Mouse (Mus musculus) erythroblast, embryonic 14.5 days (primary cell): ENCODE data around the gene Saysd1. TPM values are rescaled to one million over a fixed set of nuclear protein-coding genes. Genes with fewer than 3 reads are reported as not detected.
A peak's percentile ranks its signal among the peaks of the same experiment; 100 is the strongest.

ENCODE experiments used
- H3K27me3 ChIP-seq: 2 replicates; pipeline ENCODE4 v1.6.1; 2012; ENCODE audit warnings: inconsistent platforms; ENCODE audit not compliant: control insufficient read depth
- H3K36me3 ChIP-seq: 2 replicates; pipeline ENCODE4 v1.6.1; 2012; ENCODE audit warnings: mild to moderate bottlenecking, inconsistent platforms; ENCODE audit not compliant: control insufficient read depth
- H3K4me1 ChIP-seq: 2 replicates; pipeline ENCODE4 v1.6.1; 2012; ENCODE audit warnings: inconsistent platforms; ENCODE audit not compliant: control insufficient read depth
- H3K4me3 ChIP-seq: replicated peaks from 2 replicates; pipeline ENCODE3; 2012; ENCODE audit warnings: moderate library complexity, mild to moderate bottlenecking, inconsistent platforms
- H3K9me3 ChIP-seq: 2 replicates; pipeline ENCODE4 v1.6.1; 2012; ENCODE audit warnings: low read length, inconsistent platforms, mixed read lengths; ENCODE audit not compliant: control insufficient read depth
- GATA1 ChIP-seq: IDR thresholded peaks from 2 replicates; pipeline ENCODE4 v1.6.1; 2012; ENCODE audit warnings: low read length, inconsistent platforms, mixed read lengths
- TAL1 ChIP-seq: IDR thresholded peaks from 3 replicates; pipeline ENCODE4 v1.6.1; 2012; ENCODE audit warnings: low read length, inconsistent platforms, mixed read lengths
- polyA plus RNA-seq: library from polyadenylated mRNA; stranded (reverse); fragments of >175 nt; gene quantifications from 2 replicates; pipeline ENCODE4 v1.2.3, GENCODE M21; 2012

Saysd1 gene
- polyA plus RNA-seq, 1 experiment, result 0.26 TPM

DNA sequence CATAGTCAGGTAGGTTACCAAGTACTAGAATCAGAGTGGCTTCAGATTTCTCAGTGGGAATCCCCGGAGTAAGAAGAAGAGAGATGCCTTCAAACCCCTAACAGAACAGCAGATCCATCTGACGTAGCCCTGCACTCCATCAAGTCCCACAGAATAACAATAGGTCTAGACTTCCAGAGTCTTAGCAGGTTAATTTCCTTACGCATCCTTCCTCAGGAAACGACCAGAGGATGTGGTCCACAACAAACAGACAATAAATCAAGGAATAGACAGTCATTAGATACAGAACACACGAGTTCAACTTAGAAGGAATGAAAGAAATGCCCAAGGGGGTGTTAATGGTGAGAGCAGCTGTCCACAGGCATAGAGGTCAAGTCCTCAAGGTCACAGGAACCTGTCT lies 43.4 kb downstream of the Saysd1 start:
- Histone ChIP-seq H3K27me3 (no peaks in the 10 kb centered on the region), H3K36me3 (no peaks in the 10 kb centered on the region), H3K4me1 (no peaks in the 10 kb centered on the region), H3K9me3 (no peaks in the 10 kb centered on the region), H3K4me3 (no peak overlapping the region)
- TF ChIP-seq GATA1 (no peak), TAL1 (no peak)

GRCm38 (mm10) chr14:20093493-20093892 lies 44.8 kb downstream of the Saysd1 start:
- Histone ChIP-seq H3K27me3 (no peaks in the 10 kb centered on the region), H3K4me1 (no peaks in the 10 kb centered on the region), H3K36me3 (no peaks in the 10 kb centered on the region), H3K4me3 (no peak overlapping the region), H3K9me3 (no peaks in the 10 kb centered on the region)
- TF ChIP-seq GATA1, result no peak
- no peak for TF ChIP-seq TAL1

DNA sequence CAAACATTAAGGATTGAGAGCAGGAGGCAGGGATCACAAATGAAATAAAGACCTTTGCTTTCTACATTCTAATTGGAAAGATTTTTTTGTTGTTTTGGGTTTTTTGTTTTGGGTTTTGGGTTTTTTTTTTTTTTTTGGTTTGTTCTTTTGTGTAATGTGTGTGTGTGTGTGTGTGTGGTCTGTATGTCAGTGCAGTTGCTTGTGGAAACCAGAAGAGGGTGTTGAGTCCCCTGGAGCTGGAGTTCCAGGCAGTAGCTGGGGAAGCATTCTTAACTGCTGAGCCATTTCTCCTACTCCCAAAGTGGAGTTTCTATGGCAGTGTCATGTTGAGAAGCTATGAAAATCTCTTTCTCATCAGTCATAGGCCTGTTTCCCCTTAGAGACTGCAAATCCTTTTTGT lies 54.0 kb downstream of the Saysd1 start:
- H3K4me1 ChIP-seq, result peaks cover 31% of the 10 kb centered on the region
- no peaks in the 10 kb centered on the region for H3K9me3 ChIP-seq
- H3K27me3 ChIP-seq, result no peaks in the 10 kb centered on the region
- no peaks in the 10 kb centered on the region for H3K36me3 ChIP-seq
- TF ChIP-seq GATA1, result no peak
- TF ChIP-seq TAL1, result no peak
- H3K4me3 ChIP-seq, result no peak overlapping the region

GRCm38 (mm10) chr14:20082536-20083325 lies 55.6 kb downstream of the Saysd1 start:
- Histone ChIP-seq H3K9me3 (no peaks in the 10 kb centered on the region), H3K4me3 (peak overlapping the region; percentile 71), H3K36me3 (no peaks in the 10 kb centered on the region), H3K27me3 (no peaks in the 10 kb centered on the region), H3K4me1 (peaks cover 31% of the 10 kb centered on the region)
- TF ChIP-seq TAL1, result no peak
- TF ChIP-seq GATA1, result no peak

DNA sequence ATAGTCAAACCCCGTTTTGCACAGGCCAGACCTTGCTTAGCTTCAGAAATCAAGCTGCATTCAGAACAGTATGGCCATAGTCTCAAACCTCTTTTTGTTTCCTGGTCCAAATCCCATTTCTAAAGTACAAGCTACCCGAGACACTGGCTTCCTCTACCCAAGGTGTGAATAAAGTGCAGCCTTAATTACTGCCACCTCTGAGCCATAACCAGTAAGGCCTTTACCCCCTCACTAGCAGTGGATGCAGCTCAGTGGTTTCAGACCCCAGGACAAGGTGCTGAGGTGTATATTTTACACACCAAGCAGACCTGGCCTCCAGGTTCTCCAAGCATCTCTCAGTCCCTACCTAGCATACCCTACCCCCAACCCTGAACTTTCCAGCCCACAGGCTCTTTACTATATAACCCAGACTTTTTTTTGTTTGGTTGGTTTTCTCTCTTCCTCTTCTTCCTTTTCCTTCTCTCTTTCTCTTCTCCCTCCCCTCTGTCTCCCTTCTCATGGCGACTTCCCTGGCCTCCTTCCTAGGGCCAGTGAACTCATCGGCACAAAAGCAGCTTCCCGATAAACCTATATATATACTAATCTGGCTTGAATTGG lies 56.3 kb downstream of the Saysd1 start:
- Histone ChIP-seq H3K27me3 (no peaks in the 10 kb centered on the region), H3K9me3 (no peaks in the 10 kb centered on the region), H3K4me3 (peak overlapping the region; percentile 71), H3K4me1 (peaks cover 31% of the 10 kb centered on the region), H3K36me3 (no peaks in the 10 kb centered on the region)
- TF ChIP-seq TAL1 (no peak), GATA1 (no peak)

DNA sequence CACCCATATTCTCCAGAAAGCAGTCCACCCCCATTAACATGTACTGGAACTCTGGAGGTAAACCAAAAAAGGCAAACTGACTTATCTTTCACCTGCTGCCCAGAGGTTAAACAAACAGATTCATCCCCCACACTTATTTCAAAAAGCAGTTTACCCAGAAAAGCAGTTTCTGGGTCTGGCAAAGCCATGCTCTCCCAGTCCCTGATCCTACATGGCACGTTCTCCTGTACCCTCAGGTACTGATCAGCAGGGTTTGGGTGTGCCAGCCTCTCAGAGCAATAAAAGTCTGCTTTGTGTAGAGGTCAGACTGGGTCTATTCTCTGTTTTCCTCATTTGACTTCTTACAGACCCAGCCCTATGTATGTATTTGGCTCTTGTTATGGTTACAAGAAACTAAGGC lies 57.2 kb downstream of the Saysd1 start:
- Histone ChIP-seq H3K36me3 (no peaks in the 10 kb centered on the region), H3K4me1 (peaks cover 31% of the 10 kb centered on the region), H3K27me3 (no peaks in the 10 kb centered on the region), H3K9me3 (no peaks in the 10 kb centered on the region), H3K4me3 (no peak overlapping the region)
- no peak for TF ChIP-seq GATA1
- TF ChIP-seq TAL1, result no peak

- H3K36me3 ChIP-seq, result no peaks in the 10 kb centered on the region
- no peaks in the 10 kb centered on the region for H3K27me3 ChIP-seq
- peaks cover 15% of the 10 kb centered on the region for H3K4me1 ChIP-seq
- no peak overlapping the region for H3K4me3 ChIP-seq
- TF ChIP-seq GATA1, result no peak
- TF ChIP-seq TAL1, result no peak
- no peaks in the 10 kb centered on the region for H3K9me3 ChIP-seq
Observed at GRCm38 (mm10) chr14:20077181-20077580, 61.2 kb downstream of the Saysd1 start.

DNA sequence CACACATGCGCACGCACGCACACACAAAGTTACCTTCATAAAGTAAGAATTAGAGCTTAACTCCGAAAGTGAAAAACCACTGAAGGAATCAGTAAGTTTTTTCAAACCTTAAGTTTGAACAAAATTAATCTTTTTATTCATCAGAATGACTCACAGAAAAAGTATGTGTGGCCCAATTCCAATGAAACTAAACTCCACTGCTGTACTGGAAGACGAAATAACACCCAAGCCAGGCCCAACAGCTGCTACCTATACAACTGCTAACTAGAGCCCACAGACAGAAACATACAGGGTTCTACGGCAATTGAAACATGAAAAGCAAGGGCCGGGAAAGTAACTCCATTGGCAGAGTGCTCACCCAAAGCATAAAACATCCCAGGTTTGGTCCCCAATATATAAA lies 62.8 kb downstream of the Saysd1 start:
- peaks cover 8% of the 10 kb centered on the region for H3K4me1 ChIP-seq
- no peak for TF ChIP-seq TAL1
- TF ChIP-seq GATA1, result no peak
- no peaks in the 10 kb centered on the region for H3K9me3 ChIP-seq
- no peaks in the 10 kb centered on the region for H3K36me3 ChIP-seq
- no peaks in the 10 kb centered on the region for H3K27me3 ChIP-seq
- no peak overlapping the region for H3K4me3 ChIP-seq

- TF ChIP-seq TAL1 (no peak), GATA1 (no peak)
- Histone ChIP-seq H3K9me3 (no peaks in the 10 kb centered on the region), H3K4me3 (no peak overlapping the region), H3K27me3 (no peaks in the 10 kb centered on the region), H3K4me1 (peaks cover 2% of the 10 kb centered on the region), H3K36me3 (no peaks in the 10 kb centered on the region)
Observed at GRCm38 (mm10) chr14:20074759-20075158, 63.6 kb downstream of the Saysd1 start.

- Histone ChIP-seq H3K4me3 (no peak overlapping the region), H3K4me1 (no peaks in the 10 kb centered on the region), H3K36me3 (no peaks in the 10 kb centered on the region), H3K27me3 (no peaks in the 10 kb centered on the region), H3K9me3 (no peaks in the 10 kb centered on the region)
- TF ChIP-seq TAL1 (no peak), GATA1 (no peak)
Observed at GRCm38 (mm10) chr14:20070629-20071028, 67.7 kb downstream of the Saysd1 start.
